Mouse (Mus musculus): ENCODE measurements around the gene Trpm1. TPM values are rescaled to one million over a fixed set of nuclear protein-coding genes. Genes with fewer than 3 reads are reported as not detected.

Trpm1 gene
- polyA plus RNA-seq, 1 experiment = 0.44 TPM

DNA sequence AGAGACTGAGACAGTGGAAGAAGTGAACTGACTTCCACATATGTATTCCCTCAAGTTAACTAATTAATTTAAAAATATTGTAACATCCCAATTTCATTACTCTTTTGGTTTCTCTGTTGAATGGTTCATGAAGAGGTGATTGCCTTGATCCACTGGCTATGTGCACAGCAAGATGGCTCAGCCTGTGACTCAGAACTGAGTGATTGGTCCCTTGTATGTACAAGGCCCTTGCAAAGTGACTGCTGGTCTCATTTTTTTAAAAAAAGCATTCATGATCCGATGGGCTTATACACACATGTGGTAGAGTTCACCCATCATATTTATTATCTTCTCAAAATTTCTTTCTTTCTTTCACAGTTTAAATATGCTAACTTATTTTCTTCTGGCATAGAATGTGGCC is 124.9 kb downstream of the Trpm1 start:
- DNase-seq (ENCODE audit: extremely low spot score in 1 of 2, low spot score in 1 of 2) = no peak

DNA sequence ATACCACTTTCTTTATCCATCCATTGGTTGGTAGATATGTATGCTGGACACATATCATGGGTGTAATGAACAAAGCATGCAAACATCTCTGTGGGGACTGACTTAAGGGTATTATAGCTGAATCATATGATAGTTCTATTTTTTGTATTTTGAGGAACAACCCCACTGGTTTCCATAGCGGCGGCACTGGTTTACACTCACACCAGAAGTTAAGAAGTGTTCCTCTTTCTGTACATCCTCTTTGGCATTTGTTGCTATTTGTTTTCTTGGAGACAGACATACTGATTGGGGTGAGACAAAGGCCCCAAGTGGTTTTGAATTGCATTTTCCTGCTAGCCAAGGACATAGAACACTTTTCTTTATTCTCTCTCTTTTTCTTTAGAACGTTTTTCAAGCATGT is 125.9 kb downstream of the Trpm1 start:
- no peak for DNase-seq (ENCODE audit: extremely low spot score in 1 of 2, low spot score in 1 of 2)

GRCm38 (mm10) chr7:64286566-64286965 is 132.9 kb downstream of the Trpm1 start:
- DNase-seq (ENCODE audit: extremely low spot score in 1 of 2, low spot score in 1 of 2) = no peak

DNA sequence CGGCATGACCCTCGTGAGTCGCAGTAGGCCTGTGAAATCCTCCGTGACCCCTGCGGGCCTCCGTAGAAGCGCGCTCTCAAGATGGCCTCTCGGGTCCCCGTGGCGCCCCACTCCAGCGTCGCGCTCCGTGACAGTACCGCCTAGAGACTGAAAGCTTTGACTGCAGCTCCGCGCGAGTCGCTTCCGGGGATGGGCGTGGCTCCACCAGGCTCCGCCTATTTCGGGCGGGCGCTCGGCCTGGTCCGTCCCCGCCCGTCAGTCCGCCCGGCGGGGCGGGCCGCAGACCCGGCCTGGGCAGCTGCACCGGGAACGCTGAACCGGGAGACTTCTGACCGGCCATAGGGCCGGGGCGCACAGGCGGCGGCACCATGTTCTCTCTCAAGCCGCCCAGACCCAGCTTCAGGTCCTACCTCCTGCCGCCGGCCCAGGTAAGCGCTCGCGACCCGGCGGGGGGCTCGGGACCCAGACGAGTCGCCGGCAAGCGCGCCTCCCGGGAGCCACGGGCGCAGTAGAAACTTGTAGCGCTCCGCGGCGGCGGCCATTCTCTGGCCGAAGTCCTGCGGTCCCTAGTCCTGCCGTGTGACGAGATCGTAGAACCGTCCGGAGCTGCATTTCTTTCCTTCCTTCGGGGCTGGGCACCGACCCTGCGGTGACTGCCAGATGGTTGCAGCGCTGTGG is 133.9 kb downstream of the Trpm1 start, which contains the start of gene Mtmr10:
Gene Mtmr10, plus strand, starts transcription at position 240 of the 678 bp plus-strand sequence.
- DNase-seq (ENCODE audit: extremely low spot score in 1 of 2, low spot score in 1 of 2) = peak; percentile 97 to 98

GRCm38 (mm10) chr7:64289416-64289815 is 135.8 kb downstream of the Trpm1 start:
- DNase-seq (ENCODE audit: extremely low spot score in 1 of 2, low spot score in 1 of 2) = no peak

DNA sequence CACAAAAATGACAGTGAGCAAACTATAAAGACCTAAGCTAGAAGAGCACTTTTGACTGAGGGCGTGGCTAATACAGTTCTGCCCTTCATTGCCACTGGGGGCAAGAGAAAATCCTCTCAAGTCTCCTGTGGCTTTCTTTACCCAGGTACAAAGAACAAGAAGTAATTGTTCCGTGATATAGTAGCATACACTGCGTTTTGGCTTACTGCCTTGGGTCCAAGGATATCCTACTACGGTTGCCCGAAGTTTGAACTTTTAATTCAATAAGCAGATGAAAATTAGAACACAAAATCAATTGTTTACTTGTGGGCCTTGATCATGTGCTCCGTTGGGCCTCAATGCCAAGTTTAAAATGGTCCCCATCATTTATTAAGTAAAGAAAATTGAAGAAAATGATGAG is 136.8 kb downstream of the Trpm1 start:
- DNase-seq (ENCODE audit: extremely low spot score in 1 of 2, low spot score in 1 of 2) = no peak

- DNase-seq (ENCODE audit: extremely low spot score in 1 of 2, low spot score in 1 of 2) = peak in 1 of 2 experiments; percentile 44
These were observed 138.1 kb downstream of the Trpm1 start for GRCm38 (mm10) chr7:64291722-64292121.

DNA sequence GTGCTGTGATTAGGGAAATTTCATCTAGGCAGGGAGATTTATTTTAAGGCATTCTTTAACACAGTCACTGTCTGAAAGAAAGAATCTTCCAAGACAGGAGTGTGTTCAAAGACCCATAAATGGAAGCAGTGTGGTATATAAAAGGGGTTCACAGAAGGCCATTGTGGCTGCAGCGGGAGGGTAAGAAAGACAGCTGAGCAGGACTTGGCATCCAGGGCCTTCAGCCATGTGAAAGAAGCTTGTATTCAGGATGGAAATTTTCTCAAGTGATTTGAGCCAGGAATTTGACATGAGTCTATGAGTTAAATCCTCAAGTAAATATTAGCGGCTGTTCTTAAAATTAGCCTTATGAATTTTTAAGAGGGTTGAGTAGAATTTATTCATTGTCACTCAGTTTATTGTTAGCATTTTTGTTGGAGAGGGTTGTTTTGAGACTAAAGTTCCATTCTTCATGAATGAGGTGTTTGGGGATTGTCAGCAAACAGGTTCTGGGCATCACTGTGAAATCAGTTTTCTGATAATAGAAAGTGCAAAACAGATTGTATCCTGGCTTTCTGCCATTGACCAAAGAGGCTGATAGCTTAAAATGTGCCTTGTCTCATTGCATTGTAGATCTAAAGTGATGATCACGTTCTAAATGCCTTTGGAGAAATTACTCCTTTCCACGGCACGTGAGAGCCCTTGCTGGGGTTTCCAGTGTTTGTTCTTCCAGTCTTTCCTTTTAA is 142.8 kb downstream of the Trpm1 start:
- peak in 1 of 2 experiments; percentile 20 for DNase-seq (ENCODE audit: extremely low spot score in 1 of 2, low spot score in 1 of 2)

- DNase-seq (ENCODE audit: extremely low spot score in 1 of 2, low spot score in 1 of 2) = no peak
These were observed 156.6 kb downstream of the Trpm1 start for GRCm38 (mm10) chr7:64310241-64310640.

- DNase-seq (ENCODE audit: extremely low spot score in 1 of 2, low spot score in 1 of 2) = no peak
These were observed 157.1 kb downstream of the Trpm1 start for GRCm38 (mm10) chr7:64310756-64311155.

GRCm38 (mm10) chr7:64312811-64313210 is 159.2 kb downstream of the Trpm1 start:
- DNase-seq (ENCODE audit: extremely low spot score in 1 of 2, low spot score in 1 of 2) = no peak

Other genes starting within 250 kb of the Trpm1 start
- not detected in 2 replicates for gene E030018B13Rik, start 237.0 kb upstream of the Trpm1 start, polyA plus RNA-seq (2012; rRNA removed)
- 57.6 and 60.4 TPM in 2 replicates for gene Klf13, start 214.9 kb upstream of the Trpm1 start, polyA plus RNA-seq (2012; rRNA removed)
- gene Mtmr10, start 133.8 kb downstream of the Trpm1 start, polyA plus RNA-seq (2012; rRNA removed) = 11.3 TPM in 2 replicates
- 3.4 and 4.2 TPM in 2 replicates for gene Fan1, start 220.3 kb downstream of the Trpm1 start, polyA plus RNA-seq (2012; rRNA removed)
- 10.3 and 13.7 TPM in 2 replicates for gene Mphosph10, start 238.4 kb downstream of the Trpm1 start, polyA plus RNA-seq (2012; rRNA removed)
- gene Mcee, start 238.8 kb downstream of the Trpm1 start, polyA plus RNA-seq (2012; rRNA removed) = 62.2 and 69.6 TPM in 2 replicates

Measured in frontal cortex, adult 2 months (tissue).